Mouse (Mus musculus): ENCODE measurements at regions not wholly inside any gene's neighbourhood (a gene's known extent, or its start where the extent isn't known, plus 50 kb on each side); places are given as distances from the start of the nearest gene placed in this dataset.

DNA sequence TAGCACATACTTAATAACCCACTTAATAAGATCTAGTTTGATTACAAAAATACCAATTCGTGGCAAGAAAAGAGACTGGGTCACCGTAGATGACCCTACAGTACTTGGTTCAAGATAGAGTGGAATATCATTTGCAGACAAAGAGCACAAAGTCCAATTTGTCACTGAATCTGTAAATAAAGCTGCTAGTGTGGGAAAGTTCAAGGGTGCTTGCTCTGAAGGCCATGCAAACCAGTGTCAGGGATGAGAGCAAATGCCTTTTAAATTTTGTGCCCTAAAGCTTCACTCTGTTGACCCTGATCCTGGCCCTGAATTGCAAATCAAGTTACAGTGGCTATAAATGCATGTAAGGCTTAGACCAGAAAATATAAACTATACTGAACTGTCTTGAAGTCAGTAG, 113.1 kb downstream of the Cd55b start:
- Histone ChIP-seq H3K4me1 (ENCODE audit: insufficient read depth, low read depth, low read length) (no peaks in the 10 kb centered on the region), H3K27ac (ENCODE audit: low read length) (no peak overlapping the region), H3K4me3 (ENCODE audit: low read depth, low read length) (no peak overlapping the region), H3K4me2 (replicated peaks; ENCODE audit: low read depth, low read length) (no peak overlapping the region), H3K9ac (replicated peaks; ENCODE audit: low read depth) (no peak overlapping the region), H3K27me3 (replicated peaks; ENCODE audit: insufficient read depth, low read length) (no peaks in the 10 kb centered on the region), H3K36me3 (ENCODE audit: insufficient read depth, low read length) (no peaks in the 10 kb centered on the region), H3K9me3 (ENCODE audit: low read length) (no peaks in the 10 kb centered on the region)
- 38% methylated on average over 2 of the region's 2 CpGs for WGBS
- no peak for TF ChIP-seq EP300 (IDR thresholded peaks at IDR 0.05)
- TF ChIP-seq CTCF (IDR thresholded peaks at IDR 0.05), result no peak
- DNase-seq (ENCODE audit: low spot score), result no peak
- ATAC-seq, result no peak

GRCm38 (mm10) chr1:130301828-130302386, 120.9 kb downstream of the Cd55b start:
- DNase-seq (ENCODE audit: low spot score) (no peak), ATAC-seq (no peak)
- WGBS, result 63% methylated on average over 11 of the region's 11 CpGs
- Histone ChIP-seq H3K36me3 (ENCODE audit: insufficient read depth, low read length) (no peaks in the 10 kb centered on the region), H3K27ac (ENCODE audit: low read length) (no peak overlapping the region), H3K9ac (replicated peaks; ENCODE audit: low read depth) (no peak overlapping the region), H3K4me3 (ENCODE audit: low read depth, low read length) (no peak overlapping the region), H3K4me2 (replicated peaks; ENCODE audit: low read depth, low read length) (no peak overlapping the region), H3K27me3 (replicated peaks; ENCODE audit: insufficient read depth, low read length) (no peaks in the 10 kb centered on the region), H3K9me3 (ENCODE audit: low read length) (no peaks in the 10 kb centered on the region), H3K4me1 (ENCODE audit: insufficient read depth, low read depth, low read length) (peaks cover 7% of the 10 kb centered on the region; the same call in 1 of the 2 replicates)
- TF ChIP-seq CTCF (IDR thresholded peaks at IDR 0.05) (no peak), EP300 (IDR thresholded peaks at IDR 0.05) (no peak)

DNA sequence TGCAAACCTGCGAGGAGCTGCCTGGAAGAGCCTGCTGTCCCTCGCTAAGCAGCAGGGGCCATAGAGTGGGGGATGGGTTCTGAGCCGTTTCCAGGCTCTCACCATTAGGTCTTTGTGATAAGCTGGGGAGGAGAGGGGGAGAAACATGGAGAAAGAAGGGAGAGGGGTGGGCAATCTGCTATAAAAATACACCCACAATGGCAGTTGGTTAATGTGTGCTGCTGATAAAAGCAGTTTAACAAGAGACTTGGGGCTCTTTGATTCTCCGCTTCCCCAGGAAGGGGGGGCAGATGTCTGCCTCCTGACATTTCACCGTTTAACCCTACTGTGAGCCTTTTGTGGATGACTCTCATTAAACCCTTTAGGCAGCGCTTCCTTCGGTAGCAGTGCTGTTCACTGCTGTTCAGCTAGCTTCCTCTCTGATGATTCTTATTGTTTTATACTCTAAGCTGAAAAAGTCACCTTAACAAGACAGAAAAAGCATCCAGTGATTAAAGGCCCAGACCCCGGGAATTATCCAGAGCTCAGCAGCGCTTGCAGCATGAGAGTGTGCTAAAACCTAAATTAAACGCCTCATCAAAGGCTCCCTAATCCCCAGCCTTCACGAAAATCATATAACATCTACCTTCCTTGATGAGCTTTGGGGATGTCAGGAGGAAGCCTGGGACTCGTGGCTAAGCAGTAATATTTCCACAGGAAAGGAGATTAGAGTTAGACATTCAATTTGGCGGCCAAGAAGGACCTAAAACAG, 122.6 kb downstream of the Cd55b start:
- DNase-seq (ENCODE audit: low spot score) (no peak), ATAC-seq (no peak)
- peak overlapping the region; percentile 44 for H3K4me2 ChIP-seq (replicated peaks; ENCODE audit: low read depth, low read length)
- 16% methylated on average over 13 of the region's 13 CpGs for WGBS
- H3K27ac ChIP-seq (ENCODE audit: low read length), result no peak overlapping the region
- TF ChIP-seq CTCF (IDR thresholded peaks at IDR 0.05) (no peak), EP300 (IDR thresholded peaks at IDR 0.05) (no peak)
- H3K36me3 ChIP-seq (ENCODE audit: insufficient read depth, low read length), result no peaks in the 10 kb centered on the region
- H3K9me3 ChIP-seq (ENCODE audit: low read length), result no peaks in the 10 kb centered on the region
- H3K9ac ChIP-seq (replicated peaks; ENCODE audit: low read depth), result no peak overlapping the region
- H3K4me1 ChIP-seq (ENCODE audit: insufficient read depth, low read depth, low read length), result peaks cover 7% of the 10 kb centered on the region; the same call in 1 of the 2 replicates
- no peaks in the 10 kb centered on the region for H3K27me3 ChIP-seq (replicated peaks; ENCODE audit: insufficient read depth, low read length)
- no peak overlapping the region for H3K4me3 ChIP-seq (ENCODE audit: low read depth, low read length)

DNA sequence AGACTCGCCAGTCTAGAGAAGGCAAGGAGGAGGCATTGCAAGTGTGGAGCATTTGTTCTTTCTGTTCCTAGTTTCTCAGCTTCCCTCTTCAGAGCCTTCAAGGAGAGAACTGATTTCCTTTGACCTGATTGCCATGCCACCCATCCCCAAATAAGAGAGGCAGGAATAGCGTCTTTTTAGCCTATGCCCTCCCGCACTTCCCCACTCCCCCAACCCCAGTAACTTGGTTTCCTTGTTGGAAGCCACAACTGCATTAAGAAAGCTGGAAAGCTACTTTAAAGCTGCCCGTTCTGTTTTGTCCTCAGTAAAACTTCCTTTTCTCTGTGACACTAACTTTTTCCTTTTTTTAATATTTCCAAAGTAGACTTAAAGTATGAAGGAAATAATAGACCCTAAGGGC, 123.2 kb downstream of the Cd55b start:
- ATAC-seq (no peak), DNase-seq (ENCODE audit: low spot score) (no peak)
- Histone ChIP-seq H3K9ac (replicated peaks; ENCODE audit: low read depth) (no peak overlapping the region), H3K4me3 (ENCODE audit: low read depth, low read length) (no peak overlapping the region), H3K4me1 (ENCODE audit: insufficient read depth, low read depth, low read length) (peaks cover 7% of the 10 kb centered on the region; the same call in 1 of the 2 replicates), H3K4me2 (replicated peaks; ENCODE audit: low read depth, low read length) (peak overlapping the region; percentile 44), H3K36me3 (ENCODE audit: insufficient read depth, low read length) (no peaks in the 10 kb centered on the region), H3K27ac (ENCODE audit: low read length) (no peak overlapping the region), H3K27me3 (replicated peaks; ENCODE audit: insufficient read depth, low read length) (no peaks in the 10 kb centered on the region), H3K9me3 (ENCODE audit: low read length) (no peaks in the 10 kb centered on the region)
- WGBS, result 12% methylated on average over 4 of the region's 4 CpGs
- TF ChIP-seq CTCF (IDR thresholded peaks at IDR 0.05) (no peak), EP300 (IDR thresholded peaks at IDR 0.05) (no peak)

- H3K9ac ChIP-seq (replicated peaks; ENCODE audit: low read depth), result no peak overlapping the region
- TF ChIP-seq CTCF (IDR thresholded peaks at IDR 0.05) (no peak), EP300 (IDR thresholded peaks at IDR 0.05) (no peak)
- DNase-seq (ENCODE audit: low spot score) (no peak), ATAC-seq (no peak)
- 9% methylated on average over 3 of the region's 3 CpGs for whole genome bisulfite sequencing
- H3K36me3 ChIP-seq (ENCODE audit: insufficient read depth, low read length), result no peaks in the 10 kb centered on the region
- peaks cover 7% of the 10 kb centered on the region; the same call in 1 of the 2 replicates for H3K4me1 ChIP-seq (ENCODE audit: insufficient read depth, low read depth, low read length)
- H3K9me3 ChIP-seq (ENCODE audit: low read length), result no peaks in the 10 kb centered on the region
- H3K27ac ChIP-seq (ENCODE audit: low read length), result no peak overlapping the region
- H3K4me3 ChIP-seq (ENCODE audit: low read depth, low read length), result no peak overlapping the region
- no peaks in the 10 kb centered on the region for H3K27me3 ChIP-seq (replicated peaks; ENCODE audit: insufficient read depth, low read length)
- no peak overlapping the region for H3K4me2 ChIP-seq (replicated peaks; ENCODE audit: low read depth, low read length)
Measured at GRCm38 (mm10) chr1:130299069-130299468, 123.7 kb downstream of the Cd55b start.

DNA sequence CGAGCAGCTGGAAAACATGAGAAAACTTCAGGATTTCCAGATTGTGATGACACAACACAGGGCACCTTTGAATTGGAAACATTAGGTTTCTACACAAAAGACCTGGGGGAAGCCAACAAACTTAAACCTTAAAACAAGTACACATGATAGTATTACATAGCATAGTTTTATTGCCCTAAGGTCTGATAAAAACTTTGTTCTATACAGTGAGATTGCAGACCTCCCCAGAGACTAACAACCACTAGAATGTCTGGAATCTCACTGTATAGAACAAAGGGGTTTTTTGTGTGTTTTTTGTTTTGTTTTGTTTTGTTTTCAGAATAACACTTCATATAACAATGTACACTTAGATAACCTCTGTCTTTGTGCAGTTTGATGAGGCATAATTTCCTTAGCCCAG, 124.2 kb downstream of the Cd55b start:
- DNase-seq (ENCODE audit: low spot score) (no peak), ATAC-seq (no peak)
- no peaks in the 10 kb centered on the region for H3K9me3 ChIP-seq (ENCODE audit: low read length)
- no peak overlapping the region for H3K4me3 ChIP-seq (ENCODE audit: low read depth, low read length)
- no peaks in the 10 kb centered on the region for H3K27me3 ChIP-seq (replicated peaks; ENCODE audit: insufficient read depth, low read length)
- WGBS, result 75% methylated on average over 1 of the region's 1 CpGs
- no peak overlapping the region for H3K9ac ChIP-seq (replicated peaks; ENCODE audit: low read depth)
- H3K4me2 ChIP-seq (replicated peaks; ENCODE audit: low read depth, low read length), result no peak overlapping the region
- peaks cover 7% of the 10 kb centered on the region; the same call in 1 of the 2 replicates for H3K4me1 ChIP-seq (ENCODE audit: insufficient read depth, low read depth, low read length)
- no peak overlapping the region for H3K27ac ChIP-seq (ENCODE audit: low read length)
- TF ChIP-seq CTCF (IDR thresholded peaks at IDR 0.05) (no peak), EP300 (IDR thresholded peaks at IDR 0.05) (no peak)
- no peaks in the 10 kb centered on the region for H3K36me3 ChIP-seq (ENCODE audit: insufficient read depth, low read length)

All from lung, postnatal 0 days (tissue).